Mouse (Mus musculus) ES-E14 (cell line): ENCODE data around the gene Fam19a5. TPM values are rescaled to one million over a fixed set of nuclear protein-coding genes. Genes with fewer than 3 reads are reported as not detected.

Experiments used
- DNase-seq: peaks from one replicate; pipeline ENCODE4 v3.0.0-alpha.2; 2013; ENCODE audit warnings: low read depth, low spot score
- H3K27ac ChIP-seq: 2 replicates; pipeline ENCODE4 v1.5.1; 2012; ENCODE audit warnings: low read depth, mild to moderate bottlenecking, low read length, moderate library complexity, mixed read lengths; ENCODE audit not compliant: poor library complexity, insufficient read depth, severe bottlenecking
- H3K36me3 ChIP-seq: 2 replicates; pipeline ENCODE4 v1.6.1; 2012; ENCODE audit warnings: mild to moderate bottlenecking, low read length, moderate library complexity, mixed read lengths; ENCODE audit not compliant: control insufficient read depth, poor library complexity, insufficient read depth, severe bottlenecking
- H3K4me1 ChIP-seq, 2 experiments: fragments of 150-350 bp in 1 of 2; sonication (generic) in 1 of 2; 2 replicates each; pipeline ENCODE4 v1.6.1; 2012; ENCODE audit warnings: low read length in 2 of 2, mild to moderate bottlenecking in 1 of 2, mixed read lengths in 1 of 2; ENCODE audit not compliant: control insufficient read depth in 2 of 2, insufficient read depth in 2 of 2, poor library complexity in 1 of 2
- H3K4me3 ChIP-seq, 2 experiments: fragments of 150-350 bp in 1 of 2; sonication (generic) in 1 of 2; 2 replicates each; pipeline ENCODE4 v1.5.1; 2012; ENCODE audit warnings: low read length in 2 of 2, low read depth in 1 of 2, mild to moderate bottlenecking in 1 of 2, mixed read lengths in 1 of 2; ENCODE audit not compliant: insufficient read depth in 1 of 2, poor library complexity in 1 of 2, severe bottlenecking in 1 of 2
- H3K9ac ChIP-seq: 2 replicates; pipeline ENCODE4 v1.6.1; 2012; ENCODE audit warnings: low read depth, mild to moderate bottlenecking, low read length, mixed read lengths; ENCODE audit not compliant: poor library complexity, insufficient read depth, severe bottlenecking
- H3K9me3 ChIP-seq: fragments of 150-350 bp; sonication (generic); 2 replicates; pipeline ENCODE4 v1.6.1; 2012; ENCODE audit warnings: low read depth, mild to moderate bottlenecking, low read length; ENCODE audit not compliant: control insufficient read depth, insufficient read depth
- CHD2 ChIP-seq: IDR thresholded peaks from 2 replicates; pipeline ENCODE4 v1.6.1; 2014; ENCODE audit warnings: mild to moderate bottlenecking, low read depth, low read length, inconsistent platforms
- HCFC1 ChIP-seq: IDR thresholded peaks from 2 replicates; pipeline ENCODE4 v1.6.1; 2012; ENCODE audit warnings: low read length, inconsistent platforms, borderline replicate concordance; ENCODE audit not compliant: insufficient read depth
- MAFK ChIP-seq: IDR thresholded peaks from 2 replicates; pipeline ENCODE4 v1.6.1; 2014; ENCODE audit warnings: mild to moderate bottlenecking, low read depth, low read length, inconsistent platforms; ENCODE audit not compliant: insufficient read depth
- ZC3H11A ChIP-seq: IDR thresholded peaks from 2 replicates; pipeline ENCODE4 v1.6.1; 2012; ENCODE audit warnings: low read depth, mild to moderate bottlenecking, inconsistent platforms, low read length, borderline replicate concordance
- ZNF384 ChIP-seq: IDR thresholded peaks from 2 replicates; pipeline ENCODE4 v1.6.1; 2012; ENCODE audit warnings: low read depth, low read length, inconsistent platforms
- in situ Hi-C, 2 experiments: fragments of 600-800 bp; cut with MboI; formaldehyde crosslinking; loops; one replicate each; pipeline ENCODE4 v1.15.1; 2025; ENCODE audit warnings: low sequenced_read_pairs in 2 of 2, inconsistent platforms in 1 of 2; ENCODE audit not compliant: unreplicated experiment in 2 of 2
- total RNA-seq: library from RNA; depleted of rRNA; stranded (reverse); fragments of 300-350 nt; gene quantifications from 2 replicates; pipeline ENCODE4 v1.2.3, GENCODE M21; 2012

Fam19a5 gene
- total RNA-seq, 1 experiment = 4.6 TPM

GRCm38 (mm10) chr15:87518161-87518560, 25.9 kb upstream of the Fam19a5 start:
- Histone ChIP-seq H3K9me3 (no peaks in the 10 kb centered on the region), H3K27ac (no peak overlapping the region), H3K4me3 (no peak overlapping the region), H3K9ac (no peak overlapping the region), H3K36me3 (no peaks in the 10 kb centered on the region), H3K4me1 (no peaks in the 10 kb centered on the region)
- no peak for DNase-seq
- in situ Hi-C loops = no loop called here
- TF ChIP-seq CHD2 (no peak), HCFC1 (no peak)

GRCm38 (mm10) chr15:87529271-87529670, 14.8 kb upstream of the Fam19a5 start:
- Histone ChIP-seq H3K4me3 (no peak overlapping the region), H3K36me3 (no peaks in the 10 kb centered on the region), H3K9me3 (no peaks in the 10 kb centered on the region), H3K4me1 (no peaks in the 10 kb centered on the region), H3K27ac (no peak overlapping the region), H3K9ac (no peak overlapping the region)
- DNase-seq = no peak
- in situ Hi-C loops = no loop called here
- no peak for TF ChIP-seq CHD2
- no peak for TF ChIP-seq ZC3H11A
- no peak for TF ChIP-seq ZNF384
- TF ChIP-seq HCFC1 = no peak
- no peak for TF ChIP-seq MAFK

- no peak overlapping the region for H3K9ac ChIP-seq
Measured at GRCm38 (mm10) chr15:87541656-87542055, 2.4 kb upstream of the Fam19a5 start.

GRCm38 (mm10) chr15:87544401-87545129, 466 bp downstream of the Fam19a5 start:
- in situ Hi-C loops = no loop called here
- Histone ChIP-seq H3K36me3 (no peaks in the 10 kb centered on the region), H3K9me3 (no peaks in the 10 kb centered on the region), H3K27ac (no peak overlapping the region), H3K9ac (peak overlapping the region; percentile 61), H3K4me3 (peak overlapping the region; percentile 62 to 68), H3K4me1 (no peaks in the 10 kb centered on the region)
- no peak for TF ChIP-seq HCFC1
- no peak for TF ChIP-seq ZC3H11A
- no peak for DNase-seq

More at GRCm38 (mm10) chr15:87541656-87542055, 2.4 kb upstream of the Fam19a5 start:
- no peaks in the 10 kb centered on the region for H3K9me3 ChIP-seq
- no peak overlapping the region for H3K4me3 ChIP-seq
- no peaks in the 10 kb centered on the region for H3K36me3 ChIP-seq
- no peaks in the 10 kb centered on the region for H3K4me1 ChIP-seq
- no peak for DNase-seq
- in situ Hi-C loops = no loop called here
- TF ChIP-seq ZC3H11A = no peak
- no peak for TF ChIP-seq MAFK
- TF ChIP-seq ZNF384 = no peak
- TF ChIP-seq HCFC1 = no peak
- TF ChIP-seq CHD2 = no peak
- H3K27ac ChIP-seq = no peak overlapping the region

GRCm38 (mm10) chr15:87545130-87545642, 1.1 kb downstream of the Fam19a5 start:
- Histone ChIP-seq H3K27ac (no peak overlapping the region), H3K9ac (no peak overlapping the region), H3K4me3 (peak overlapping the region; percentile 62 to 68), H3K4me1 (no peaks in the 10 kb centered on the region), H3K36me3 (no peaks in the 10 kb centered on the region), H3K9me3 (no peaks in the 10 kb centered on the region)
- no peak for DNase-seq
- TF ChIP-seq ZC3H11A (no peak), MAFK (no peak), HCFC1 (no peak), ZNF384 (no peak), CHD2 (no peak)
- in situ Hi-C loops = no loop called here
